Mouse (Mus musculus): ENCODE data around the gene Dpysl4. TPM values are rescaled to one million over a fixed set of nuclear protein-coding genes. Genes with fewer than 3 reads are reported as not detected.

Dpysl4 gene
- polyA plus RNA-seq, 1 experiment from 2014 or later = 0.04 TPM

- Histone ChIP-seq H3K9ac (replicated peaks) (no peak overlapping the region), H3K9me3 (ENCODE audit: low read length) (0 out of 2 replicates have a peak, but pooled peaks cover 2% of the 10 kb centered on the region), H3K4me1 (ENCODE audit: insufficient read depth) (no peaks in the 10 kb centered on the region), H3K4me2 (ENCODE audit: low read depth, low read length) (no peak overlapping the region), H3K36me3 (replicated peaks; ENCODE audit: insufficient read depth, low read length) (no peaks in the 10 kb centered on the region), H3K27ac (ENCODE audit: low read depth) (no peak overlapping the region), H3K27me3 (ENCODE audit: insufficient read depth, low read length) (0 out of 2 replicates have a peak, but pooled peaks cover under 1% of the 10 kb centered on the region), H3K4me3 (ENCODE audit: low read depth, low read length) (no peak overlapping the region)
- no peak for DNase-seq
- TF ChIP-seq CTCF (IDR thresholded peaks at IDR 0.05; ENCODE audit: low read depth) (no peak), EP300 (IDR thresholded peaks at IDR 0.05; ENCODE audit: low read depth) (no peak)
- no peak for ATAC-seq
- 61% methylated on average over 6 of the region's 6 CpGs for WGBS (ENCODE audit: insufficient replicate concordance)
These were observed 7.6 kb upstream of the Dpysl4 start for GRCm38 (mm10) chr7:139078181-139078580.

GRCm38 (mm10) chr7:139079141-139079540 is 6.7 kb upstream of the Dpysl4 start:
- TF ChIP-seq EP300 (IDR thresholded peaks at IDR 0.05; ENCODE audit: low read depth) (no peak), CTCF (IDR thresholded peaks at IDR 0.05; ENCODE audit: low read depth) (no peak)
- Histone ChIP-seq H3K9ac (replicated peaks) (no peak overlapping the region), H3K27me3 (ENCODE audit: insufficient read depth, low read length) (0 out of 2 replicates have a peak, but pooled peaks cover 2% of the 10 kb centered on the region), H3K4me1 (ENCODE audit: insufficient read depth) (no peaks in the 10 kb centered on the region), H3K27ac (ENCODE audit: low read depth) (no peak overlapping the region), H3K4me2 (ENCODE audit: low read depth, low read length) (no peak overlapping the region), H3K36me3 (replicated peaks; ENCODE audit: insufficient read depth, low read length) (no peaks in the 10 kb centered on the region), H3K4me3 (ENCODE audit: low read depth, low read length) (no peak overlapping the region), H3K9me3 (ENCODE audit: low read length) (0 out of 2 replicates have a peak, but pooled peaks cover 2% of the 10 kb centered on the region)
- DNase-seq = no peak
- ATAC-seq = no peak
- WGBS (ENCODE audit: insufficient replicate concordance) = 63% methylated on average over 7 of the region's 7 CpGs

- 0 out of 2 replicates have a peak, but pooled peaks cover 2% of the 10 kb centered on the region for H3K9me3 ChIP-seq (ENCODE audit: low read length)
- no peak overlapping the region for H3K9ac ChIP-seq (replicated peaks)
- H3K4me1 ChIP-seq (ENCODE audit: insufficient read depth) = no peaks in the 10 kb centered on the region
- no peak overlapping the region for H3K4me3 ChIP-seq (ENCODE audit: low read depth, low read length)
- no peak overlapping the region for H3K27ac ChIP-seq (ENCODE audit: low read depth)
- no peak overlapping the region for H3K4me2 ChIP-seq (ENCODE audit: low read depth, low read length)
- H3K27me3 ChIP-seq (ENCODE audit: insufficient read depth, low read length) = peaks cover 15% of the 10 kb centered on the region
- 68% methylated on average over 4 of the region's 4 CpGs for WGBS (ENCODE audit: insufficient replicate concordance)
- no peaks in the 10 kb centered on the region for H3K36me3 ChIP-seq (replicated peaks; ENCODE audit: insufficient read depth, low read length)
- DNase-seq (no peak), ATAC-seq (no peak)
- TF ChIP-seq CTCF (IDR thresholded peaks at IDR 0.05; ENCODE audit: low read depth) (peak; percentile 53), EP300 (IDR thresholded peaks at IDR 0.05; ENCODE audit: low read depth) (no peak)
These were observed 5.1 kb upstream of the Dpysl4 start for GRCm38 (mm10) chr7:139080714-139081113.

- no peak for TF ChIP-seq CTCF (IDR thresholded peaks at IDR 0.05; ENCODE audit: low read depth)
- TF ChIP-seq EP300 (IDR thresholded peaks at IDR 0.05; ENCODE audit: low read depth) = no peak
- DNase-seq (no peak), ATAC-seq (no peak)
- H3K27me3 ChIP-seq (ENCODE audit: insufficient read depth, low read length) = peaks cover 19% of the 10 kb centered on the region
- no peak overlapping the region for H3K4me2 ChIP-seq (ENCODE audit: low read depth, low read length)
- 66% methylated on average over 5 of the region's 5 CpGs for WGBS (ENCODE audit: insufficient replicate concordance)
- H3K4me3 ChIP-seq (ENCODE audit: low read depth, low read length) = no peak overlapping the region
- no peaks in the 10 kb centered on the region for H3K4me1 ChIP-seq (ENCODE audit: insufficient read depth)
- H3K36me3 ChIP-seq (replicated peaks; ENCODE audit: insufficient read depth, low read length) = no peaks in the 10 kb centered on the region
- H3K9me3 ChIP-seq (ENCODE audit: low read length) = 0 out of 2 replicates have a peak, but pooled peaks cover 2% of the 10 kb centered on the region
- no peak overlapping the region for H3K9ac ChIP-seq (replicated peaks)
- H3K27ac ChIP-seq (ENCODE audit: low read depth) = no peak overlapping the region
These were observed 4.6 kb upstream of the Dpysl4 start for GRCm38 (mm10) chr7:139081158-139081557.

- Histone ChIP-seq H3K36me3 (replicated peaks; ENCODE audit: insufficient read depth, low read length) (no peaks in the 10 kb centered on the region), H3K4me3 (ENCODE audit: low read depth, low read length) (no peak overlapping the region), H3K4me1 (ENCODE audit: insufficient read depth) (no peaks in the 10 kb centered on the region), H3K27me3 (ENCODE audit: insufficient read depth, low read length) (peaks cover 31% of the 10 kb centered on the region), H3K27ac (ENCODE audit: low read depth) (no peak overlapping the region), H3K9ac (replicated peaks) (no peak overlapping the region), H3K4me2 (ENCODE audit: low read depth, low read length) (no peak overlapping the region), H3K9me3 (ENCODE audit: low read length) (0 out of 2 replicates have a peak, but pooled peaks cover 2% of the 10 kb centered on the region)
- DNase-seq (no peak), ATAC-seq (no peak)
- no peak for TF ChIP-seq EP300 (IDR thresholded peaks at IDR 0.05; ENCODE audit: low read depth)
- TF ChIP-seq CTCF (IDR thresholded peaks at IDR 0.05; ENCODE audit: low read depth) = no peak
- 82% methylated on average over 8 of the region's 8 CpGs for WGBS (ENCODE audit: insufficient replicate concordance)
These were observed 3.5 kb upstream of the Dpysl4 start for GRCm38 (mm10) chr7:139082281-139082680.

- Histone ChIP-seq H3K27ac (ENCODE audit: low read depth) (no peak overlapping the region), H3K4me1 (ENCODE audit: insufficient read depth) (no peaks in the 10 kb centered on the region), H3K9me3 (ENCODE audit: low read length) (0 out of 2 replicates have a peak, but pooled peaks cover 2% of the 10 kb centered on the region), H3K27me3 (ENCODE audit: insufficient read depth, low read length) (peaks cover 37% of the 10 kb centered on the region), H3K4me3 (ENCODE audit: low read depth, low read length) (no peak overlapping the region), H3K36me3 (replicated peaks; ENCODE audit: insufficient read depth, low read length) (no peaks in the 10 kb centered on the region), H3K9ac (replicated peaks) (no peak overlapping the region), H3K4me2 (ENCODE audit: low read depth, low read length) (no peak overlapping the region)
- DNase-seq (no peak), ATAC-seq (no peak)
- 80% methylated on average over 1 of the region's 1 CpGs for WGBS (ENCODE audit: insufficient replicate concordance)
- no peak for TF ChIP-seq CTCF (IDR thresholded peaks at IDR 0.05; ENCODE audit: low read depth)
- TF ChIP-seq EP300 (IDR thresholded peaks at IDR 0.05; ENCODE audit: low read depth) = no peak
These were observed 1.5 kb upstream of the Dpysl4 start for GRCm38 (mm10) chr7:139084316-139084715.

All from liver, postnatal 0 days (tissue).